Mouse (Mus musculus): ENCODE measurements around the gene Zfp87. TPM values are rescaled to one million over a fixed set of nuclear protein-coding genes. Genes with fewer than 3 reads are reported as not detected.

Gene Zfp87
- polyA plus RNA-seq, 2 experiments: 5.3 to 8.7 TPM

DNA sequence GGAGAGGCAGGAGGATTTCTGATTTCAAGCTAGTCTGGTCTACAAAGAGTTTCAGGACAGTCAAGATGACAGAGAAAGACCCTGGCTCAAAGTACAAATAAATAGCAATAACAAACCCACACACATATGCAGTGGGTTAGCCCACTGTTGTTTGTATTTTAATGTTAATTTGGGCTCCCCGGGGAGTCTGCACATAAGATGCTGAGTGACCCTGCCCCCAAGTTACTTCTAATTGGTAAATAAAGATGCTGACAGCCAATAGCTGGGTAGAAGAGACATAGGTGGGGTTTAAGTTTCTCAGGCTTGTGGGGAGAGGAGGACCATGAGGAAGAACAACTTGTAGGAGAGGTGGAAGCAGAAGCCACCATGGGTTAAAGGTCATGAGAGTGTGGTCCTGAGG, 20.0 kb upstream of the Zfp87 start:
- 71% methylated on average over 1 of the region's 1 CpGs for WGBS (ENCODE audit: insufficient replicate concordance)
- no peaks in the 10 kb centered on the region; the same call in 1 of the 2 replicates for H3K9me3 ChIP-seq (ENCODE audit: control insufficient read depth, low read length)

GRCm38 (mm10) chr13:67527049-67527730, 1.2 kb upstream of the Zfp87 start:
- Histone ChIP-seq H3K9me3 (ENCODE audit: control insufficient read depth, low read length) (no peaks in the 10 kb centered on the region), H3K27me3 (ENCODE audit: control insufficient read depth, insufficient read depth, low read length) (no peaks in the 10 kb centered on the region), H3K36me3 (replicated peaks; ENCODE audit: control insufficient read depth, insufficient read depth, low read depth) (no peaks in the 10 kb centered on the region), H3K4me2 (ENCODE audit: low read depth) (no peak overlapping the region), H3K9ac (replicated peaks) (no peak overlapping the region), H3K27ac (no peak overlapping the region), H3K4me3 (ENCODE audit: insufficient read depth in 1 of 2, low read depth in 2 of 2, low read length in 2 of 2) (no peak overlapping the region), H3K4me1 (replicated peaks; ENCODE audit: control insufficient read depth in 2 of 2, insufficient read depth in 2 of 2, low read length in 1 of 2) (peaks cover 8 to 11% of the 10 kb centered on the region in 2 experiments)
- no peak for ATAC-seq (ENCODE audit: insufficient read depth)
- 46% methylated on average over 3 of the region's 3 CpGs for WGBS (ENCODE audit: insufficient replicate concordance)
- TF ChIP-seq CTCF (IDR thresholded peaks at IDR 0.05; ENCODE audit: low read depth) (no peak), EP300 (IDR thresholded peaks at IDR 0.05; ENCODE audit: low read depth) (no peak)
- DNase-seq (ENCODE audit: low read depth in 3 of 3, low spot score in 3 of 3): no peak

More for the DNA sequence above, 20.0 kb upstream of the Zfp87 start:
- H3K36me3 ChIP-seq (replicated peaks; ENCODE audit: control insufficient read depth, insufficient read depth, low read depth): peaks cover 18% of the 10 kb centered on the region
- no peak overlapping the region for H3K27ac ChIP-seq
- DNase-seq (ENCODE audit: low read depth in 3 of 3, low spot score in 3 of 3): no peak
- H3K4me3 ChIP-seq (ENCODE audit: insufficient read depth in 1 of 2, low read depth in 2 of 2, low read length in 2 of 2): no peak overlapping the region
- no peaks in the 10 kb centered on the region for H3K27me3 ChIP-seq (ENCODE audit: control insufficient read depth, insufficient read depth, low read length)
- no peaks in the 10 kb centered on the region for H3K4me1 ChIP-seq (replicated peaks; ENCODE audit: control insufficient read depth in 2 of 2, insufficient read depth in 2 of 2, low read length in 1 of 2)
- no peak for TF ChIP-seq EP300 (IDR thresholded peaks at IDR 0.05; ENCODE audit: low read depth)
- no peak for TF ChIP-seq CTCF (IDR thresholded peaks at IDR 0.05; ENCODE audit: low read depth)
- no peak for ATAC-seq (ENCODE audit: insufficient read depth)
- no peak overlapping the region for H3K9ac ChIP-seq (replicated peaks)
- H3K4me2 ChIP-seq (ENCODE audit: low read depth): no peak overlapping the region

DNA sequence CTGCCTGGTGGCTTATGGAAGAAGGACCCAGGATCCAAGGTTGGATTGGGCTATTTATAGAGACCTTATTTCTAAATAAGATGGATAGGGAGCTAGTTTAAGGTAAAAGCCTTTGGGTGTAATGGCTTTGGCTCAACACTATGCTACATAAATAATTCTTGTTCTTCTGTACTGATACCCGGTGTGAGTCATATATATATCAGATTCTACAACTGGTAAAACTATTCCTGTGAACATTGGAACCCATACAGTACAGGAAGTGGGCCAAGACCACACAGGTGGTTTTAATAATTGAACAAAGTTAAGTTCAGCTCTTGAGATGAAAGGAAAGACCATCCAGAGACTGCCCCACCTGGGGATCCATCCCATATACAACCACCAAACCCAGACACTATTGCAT, 25.1 kb downstream of the Zfp87 start:
- WGBS (ENCODE audit: insufficient replicate concordance): 74% methylated on average over 1 of the region's 1 CpGs
- no peak overlapping the region for H3K4me3 ChIP-seq (ENCODE audit: insufficient read depth in 1 of 2, low read depth in 2 of 2, low read length in 2 of 2)
- no peaks in the 10 kb centered on the region for H3K27me3 ChIP-seq (ENCODE audit: control insufficient read depth, insufficient read depth, low read length)
- H3K36me3 ChIP-seq (replicated peaks; ENCODE audit: control insufficient read depth, insufficient read depth, low read depth): no peaks in the 10 kb centered on the region
- no peaks in the 10 kb centered on the region for H3K9me3 ChIP-seq (ENCODE audit: control insufficient read depth, low read length)
- ATAC-seq (ENCODE audit: insufficient read depth): no peak
- H3K4me1 ChIP-seq (replicated peaks; ENCODE audit: control insufficient read depth in 2 of 2, insufficient read depth in 2 of 2, low read length in 1 of 2): no peaks in the 10 kb centered on the region; a peak in 1 of 4 replicates
- H3K27ac ChIP-seq: no peak overlapping the region
- no peak overlapping the region for H3K9ac ChIP-seq (replicated peaks)
- DNase-seq (ENCODE audit: low read depth in 3 of 3, low spot score in 3 of 3): no peak
- TF ChIP-seq EP300 (IDR thresholded peaks at IDR 0.05; ENCODE audit: low read depth) (no peak), CTCF (IDR thresholded peaks at IDR 0.05; ENCODE audit: low read depth) (no peak)
- H3K4me2 ChIP-seq (ENCODE audit: low read depth): peak overlapping the region; percentile 80

DNA sequence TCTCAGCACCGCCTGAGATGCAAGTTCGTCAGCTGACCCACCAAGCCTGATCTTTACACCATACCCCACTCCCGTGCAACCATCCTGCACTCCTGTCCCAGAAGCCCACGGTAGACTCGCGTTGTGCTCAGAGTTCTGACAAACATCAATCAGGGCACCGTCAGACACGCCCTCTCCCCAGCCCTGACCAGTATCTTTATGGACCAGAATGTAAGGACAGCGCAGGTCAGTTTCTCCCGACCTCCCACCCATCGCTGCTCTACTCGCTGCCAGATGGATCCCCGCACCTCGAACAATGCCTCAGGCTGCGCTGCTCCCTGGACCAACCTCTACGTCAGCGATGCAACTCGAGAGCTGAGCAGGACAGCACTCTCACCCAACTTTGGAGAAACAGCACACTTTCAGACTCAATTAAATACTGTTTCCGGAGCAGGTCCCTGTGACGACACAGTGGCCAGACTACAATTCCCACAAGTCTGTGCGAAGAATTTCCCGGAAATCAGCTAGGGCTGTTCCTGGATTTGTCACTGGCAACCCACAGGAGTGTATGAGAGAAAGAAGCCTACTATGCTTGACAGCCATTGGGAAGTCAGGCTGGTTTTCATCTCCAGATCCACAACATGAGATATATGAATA, 25.8 kb downstream of the Zfp87 start, which contains the start of gene Zfp58:
Gene Zfp58 (minus strand): TSS at position 472 of the 636 bp plus-strand sequence.
- TF ChIP-seq EP300 (IDR thresholded peaks at IDR 0.05; ENCODE audit: low read depth) (no peak), CTCF (IDR thresholded peaks at IDR 0.05; ENCODE audit: low read depth) (no peak)
- H3K4me3 ChIP-seq (ENCODE audit: insufficient read depth in 1 of 2, low read depth in 2 of 2, low read length in 2 of 2): peak within 1 kb of the TSS; percentile 69 to 93
- no peaks in the 10 kb centered on the region for H3K27me3 ChIP-seq (ENCODE audit: control insufficient read depth, insufficient read depth, low read length)
- peak within 1 kb of the TSS; percentile 72 for H3K9ac ChIP-seq (replicated peaks)
- ATAC-seq (ENCODE audit: insufficient read depth) (peak; percentile 91), DNase-seq (ENCODE audit: low read depth in 3 of 3, low spot score in 3 of 3) (peak; percentile 65 to 75 (median 72))
- H3K4me2 ChIP-seq (ENCODE audit: low read depth): peak within 1 kb of the TSS; percentile 80
- H3K27ac ChIP-seq: no peak within 1 kb of the TSS
- H3K36me3 ChIP-seq (replicated peaks; ENCODE audit: control insufficient read depth, insufficient read depth, low read depth): no peaks in the 10 kb centered on the region
- no peaks in the 10 kb centered on the region; a peak in 1 of 4 replicates for H3K4me1 ChIP-seq (replicated peaks; ENCODE audit: control insufficient read depth in 2 of 2, insufficient read depth in 2 of 2, low read length in 1 of 2)
- 1% methylated on average over 22 of the region's 22 CpGs for WGBS (ENCODE audit: insufficient replicate concordance)
- no peaks in the 10 kb centered on the region for H3K9me3 ChIP-seq (ENCODE audit: control insufficient read depth, low read length)

DNA sequence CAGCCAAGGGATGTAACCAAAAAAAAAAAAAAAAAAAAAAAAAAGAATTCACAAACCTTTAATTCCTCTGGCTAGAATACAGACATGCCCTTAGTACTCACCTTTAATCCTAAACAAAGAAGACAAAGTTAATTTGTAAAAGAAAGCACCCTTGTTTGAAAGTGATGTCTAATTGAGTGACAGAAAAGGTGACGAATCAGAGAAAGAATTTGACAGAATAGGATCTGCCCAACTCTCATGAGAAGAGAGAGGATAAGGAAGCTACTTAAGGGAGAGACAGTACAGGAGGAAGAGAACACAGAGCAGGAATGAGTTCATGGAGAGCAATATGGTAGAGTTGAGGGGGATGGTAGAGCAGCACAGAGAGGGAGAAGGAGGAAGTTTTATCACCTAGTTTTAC, 30.3 kb downstream of the Zfp87 start:
- no peak for DNase-seq (ENCODE audit: low read depth in 3 of 3, low spot score in 3 of 3)
- H3K9ac ChIP-seq (replicated peaks): no peak overlapping the region
- no peaks in the 10 kb centered on the region for H3K27me3 ChIP-seq (ENCODE audit: control insufficient read depth, insufficient read depth, low read length)
- H3K4me3 ChIP-seq (ENCODE audit: insufficient read depth in 1 of 2, low read depth in 2 of 2, low read length in 2 of 2): no peak overlapping the region
- peaks cover 3% of the 10 kb centered on the region; the same call in 1 of the 2 replicates for H3K9me3 ChIP-seq (ENCODE audit: control insufficient read depth, low read length)
- H3K4me2 ChIP-seq (ENCODE audit: low read depth): no peak overlapping the region
- WGBS (ENCODE audit: insufficient replicate concordance): 68% methylated on average over 1 of the region's 1 CpGs
- H3K36me3 ChIP-seq (replicated peaks; ENCODE audit: control insufficient read depth, insufficient read depth, low read depth): peaks cover 11% of the 10 kb centered on the region
- no peak for ATAC-seq (ENCODE audit: insufficient read depth)
- TF ChIP-seq EP300 (IDR thresholded peaks at IDR 0.05; ENCODE audit: low read depth): no peak
- no peak for TF ChIP-seq CTCF (IDR thresholded peaks at IDR 0.05; ENCODE audit: low read depth)
- no peaks in the 10 kb centered on the region; a peak in 1 of 4 replicates for H3K4me1 ChIP-seq (replicated peaks; ENCODE audit: control insufficient read depth in 2 of 2, insufficient read depth in 2 of 2, low read length in 1 of 2)
- no peak overlapping the region for H3K27ac ChIP-seq

Data from liver, embryonic 14.5 days (tissue).